Mouse (Mus musculus): ENCODE results near the gene Eml5. TPM values are rescaled to one million over a fixed set of nuclear protein-coding genes. Genes with fewer than 3 reads are reported as not detected.

Gene Eml5
- polyA plus RNA-seq, 1 experiment from 2014 or later: 15.6 TPM

- Histone ChIP-seq H3K9ac (replicated peaks; ENCODE audit: low read depth, low read length) (no peak overlapping the region), H3K27me3 (ENCODE audit: control insufficient read depth, insufficient read depth, low read length) (no peaks in the 10 kb centered on the region), H3K4me1 (ENCODE audit: control insufficient read depth, insufficient read depth, low read length) (no peaks in the 10 kb centered on the region), H3K27ac (ENCODE audit: low read length) (no peak overlapping the region), H3K36me3 (ENCODE audit: control insufficient read depth, insufficient read depth, low read length) (peaks cover 68% of the 10 kb centered on the region), H3K4me3 (ENCODE audit: low read depth, low read length) (no peak overlapping the region), H3K4me2 (replicated peaks; ENCODE audit: low read depth, low read length) (no peak overlapping the region), H3K9me3 (ENCODE audit: control insufficient read depth, low read depth, low read length) (no peaks in the 10 kb centered on the region)
- WGBS: 93% methylated on average over 6 of the region's 6 CpGs
- ATAC-seq (ENCODE audit: insufficient number of reproducible peaks, insufficient read depth, low FRiP score, low read depth): no peak
Observed at GRCm38 (mm10) chr12:98759700-98760099, 141.6 kb downstream of the Eml5 start.

GRCm38 (mm10) chr12:98757636-98758035 lies 143.6 kb downstream of the Eml5 start:
- Histone ChIP-seq H3K36me3 (ENCODE audit: control insufficient read depth, insufficient read depth, low read length) (peaks cover 60% of the 10 kb centered on the region), H3K4me2 (replicated peaks; ENCODE audit: low read depth, low read length) (no peak overlapping the region), H3K9ac (replicated peaks; ENCODE audit: low read depth, low read length) (no peak overlapping the region), H3K9me3 (ENCODE audit: control insufficient read depth, low read depth, low read length) (no peaks in the 10 kb centered on the region), H3K4me1 (ENCODE audit: control insufficient read depth, insufficient read depth, low read length) (no peaks in the 10 kb centered on the region), H3K27ac (ENCODE audit: low read length) (no peak overlapping the region), H3K27me3 (ENCODE audit: control insufficient read depth, insufficient read depth, low read length) (no peaks in the 10 kb centered on the region), H3K4me3 (ENCODE audit: low read depth, low read length) (no peak overlapping the region)
- ATAC-seq (ENCODE audit: insufficient number of reproducible peaks, insufficient read depth, low FRiP score, low read depth): no peak
- WGBS: 88% methylated on average over 6 of the region's 6 CpGs

GRCm38 (mm10) chr12:98747380-98747753 lies 153.9 kb downstream of the Eml5 start:
- Histone ChIP-seq H3K4me2 (replicated peaks; ENCODE audit: low read depth, low read length) (peak overlapping the region; percentile 72), H3K4me3 (ENCODE audit: low read depth, low read length) (peak overlapping the region; percentile 84), H3K27ac (ENCODE audit: low read length) (peak overlapping the region; percentile 85), H3K9ac (replicated peaks; ENCODE audit: low read depth, low read length) (peak overlapping the region; percentile 86), H3K27me3 (ENCODE audit: control insufficient read depth, insufficient read depth, low read length) (no peaks in the 10 kb centered on the region), H3K9me3 (ENCODE audit: control insufficient read depth, low read depth, low read length) (no peaks in the 10 kb centered on the region), H3K36me3 (ENCODE audit: control insufficient read depth, insufficient read depth, low read length) (peaks cover 2% of the 10 kb centered on the region; the same call in 1 of the 2 replicates), H3K4me1 (ENCODE audit: control insufficient read depth, insufficient read depth, low read length) (peaks cover 17% of the 10 kb centered on the region)
- no peak for ATAC-seq (ENCODE audit: insufficient number of reproducible peaks, insufficient read depth, low FRiP score, low read depth)
- WGBS: under 1% methylated on average over 14 of the region's 14 CpGs

- peak within 1 kb of the TSS; percentile 86 for H3K9ac ChIP-seq (replicated peaks; ENCODE audit: low read depth, low read length)
- peaks cover 2% of the 10 kb centered on the region; the same call in 1 of the 2 replicates for H3K36me3 ChIP-seq (ENCODE audit: control insufficient read depth, insufficient read depth, low read length)
- H3K9me3 ChIP-seq (ENCODE audit: control insufficient read depth, low read depth, low read length): no peaks in the 10 kb centered on the region
- H3K27ac ChIP-seq (ENCODE audit: low read length): peak within 1 kb of the TSS; percentile 85
- no peaks in the 10 kb centered on the region for H3K27me3 ChIP-seq (ENCODE audit: control insufficient read depth, insufficient read depth, low read length)
- under 1% methylated on average over 76 of the region's 87 CpGs for WGBS
- peaks cover 17% of the 10 kb centered on the region for H3K4me1 ChIP-seq (ENCODE audit: control insufficient read depth, insufficient read depth, low read length)
- H3K4me3 ChIP-seq (ENCODE audit: low read depth, low read length): peak within 1 kb of the TSS; percentile 84
- H3K4me2 ChIP-seq (replicated peaks; ENCODE audit: low read depth, low read length): peak within 1 kb of the TSS; percentile 72
- peak; percentile 89 for ATAC-seq (ENCODE audit: insufficient number of reproducible peaks, insufficient read depth, low FRiP score, low read depth)
Observed at GRCm38 (mm10) chr12:98746746-98747379, 154.4 kb downstream of the Eml5 start, which contains the start of gene Zc3h14. Gene Zc3h14, plus strand, starts transcription at chr12:98746964.

- H3K36me3 ChIP-seq (ENCODE audit: control insufficient read depth, insufficient read depth, low read length): peaks cover 1% of the 10 kb centered on the region; the same call in 1 of the 2 replicates
- ATAC-seq (ENCODE audit: insufficient number of reproducible peaks, insufficient read depth, low FRiP score, low read depth): peak; percentile 16; the same call in 1 of the 2 replicates
- H3K4me2 ChIP-seq (replicated peaks; ENCODE audit: low read depth, low read length): no peak overlapping the region
- WGBS: 13% methylated on average over 2 of the region's 2 CpGs
- no peak overlapping the region for H3K9ac ChIP-seq (replicated peaks; ENCODE audit: low read depth, low read length)
- no peaks in the 10 kb centered on the region for H3K9me3 ChIP-seq (ENCODE audit: control insufficient read depth, low read depth, low read length)
- H3K27me3 ChIP-seq (ENCODE audit: control insufficient read depth, insufficient read depth, low read length): no peaks in the 10 kb centered on the region
- peaks cover 17% of the 10 kb centered on the region for H3K4me1 ChIP-seq (ENCODE audit: control insufficient read depth, insufficient read depth, low read length)
- H3K4me3 ChIP-seq (ENCODE audit: low read depth, low read length): no peak overlapping the region
- H3K27ac ChIP-seq (ENCODE audit: low read length): no peak overlapping the region
Observed at GRCm38 (mm10) chr12:98746131-98746530, 155.2 kb downstream of the Eml5 start.

- no peak overlapping the region for H3K4me2 ChIP-seq (replicated peaks; ENCODE audit: low read depth, low read length)
- H3K9me3 ChIP-seq (ENCODE audit: control insufficient read depth, low read depth, low read length): no peaks in the 10 kb centered on the region
- H3K27me3 ChIP-seq (ENCODE audit: control insufficient read depth, insufficient read depth, low read length): no peaks in the 10 kb centered on the region
- peaks cover 17% of the 10 kb centered on the region for H3K4me1 ChIP-seq (ENCODE audit: control insufficient read depth, insufficient read depth, low read length)
- ATAC-seq (ENCODE audit: insufficient number of reproducible peaks, insufficient read depth, low FRiP score, low read depth): no peak
- 56% methylated on average over 4 of the region's 4 CpGs for WGBS
- no peak overlapping the region for H3K4me3 ChIP-seq (ENCODE audit: low read depth, low read length)
- H3K9ac ChIP-seq (replicated peaks; ENCODE audit: low read depth, low read length): no peak overlapping the region
- no peaks in the 10 kb centered on the region; the same call in 1 of the 2 replicates for H3K36me3 ChIP-seq (ENCODE audit: control insufficient read depth, insufficient read depth, low read length)
- no peak overlapping the region for H3K27ac ChIP-seq (ENCODE audit: low read length)
Observed at GRCm38 (mm10) chr12:98745626-98746025, 155.7 kb downstream of the Eml5 start.

GRCm38 (mm10) chr12:98741011-98741501 lies 160.2 kb downstream of the Eml5 start:
- Histone ChIP-seq H3K4me1 (ENCODE audit: control insufficient read depth, insufficient read depth, low read length) (peaks cover 7% of the 10 kb centered on the region; the same call in 1 of the 2 replicates), H3K27me3 (ENCODE audit: control insufficient read depth, insufficient read depth, low read length) (no peaks in the 10 kb centered on the region), H3K36me3 (ENCODE audit: control insufficient read depth, insufficient read depth, low read length) (no peaks in the 10 kb centered on the region), H3K27ac (ENCODE audit: low read length) (peak overlapping the region; percentile 48; the same call in 1 of the 2 replicates), H3K9ac (replicated peaks; ENCODE audit: low read depth, low read length) (no peak overlapping the region), H3K9me3 (ENCODE audit: control insufficient read depth, low read depth, low read length) (no peaks in the 10 kb centered on the region), H3K4me3 (ENCODE audit: low read depth, low read length) (no peak overlapping the region), H3K4me2 (replicated peaks; ENCODE audit: low read depth, low read length) (no peak overlapping the region)
- WGBS: 31% methylated on average over 3 of the region's 3 CpGs
- peak; percentile 70 for ATAC-seq (ENCODE audit: insufficient number of reproducible peaks, insufficient read depth, low FRiP score, low read depth)

GRCm38 (mm10) chr12:98737801-98738350 lies 163.4 kb downstream of the Eml5 start:
- H3K9me3 ChIP-seq (ENCODE audit: control insufficient read depth, low read depth, low read length): no peaks in the 10 kb centered on the region
- H3K4me3 ChIP-seq (ENCODE audit: low read depth, low read length): peak overlapping the region; percentile 67
- H3K4me1 ChIP-seq (ENCODE audit: control insufficient read depth, insufficient read depth, low read length): peaks cover 14% of the 10 kb centered on the region
- H3K27ac ChIP-seq (ENCODE audit: low read length): peak overlapping the region; percentile 94
- no peaks in the 10 kb centered on the region for H3K27me3 ChIP-seq (ENCODE audit: control insufficient read depth, insufficient read depth, low read length)
- H3K36me3 ChIP-seq (ENCODE audit: control insufficient read depth, insufficient read depth, low read length): no peaks in the 10 kb centered on the region
- H3K9ac ChIP-seq (replicated peaks; ENCODE audit: low read depth, low read length): peak overlapping the region; percentile 87
- ATAC-seq (ENCODE audit: insufficient number of reproducible peaks, insufficient read depth, low FRiP score, low read depth): no peak
- 12% methylated on average over 7 of the region's 7 CpGs for WGBS
- H3K4me2 ChIP-seq (replicated peaks; ENCODE audit: low read depth, low read length): peak overlapping the region; percentile 59

Data from stomach, embryonic 14.5 days (tissue).